Mouse (Mus musculus) limb, embryonic 14.5 days (tissue): ENCODE measurements around the gene Acap1. TPM values are rescaled to one million over a fixed set of nuclear protein-coding genes. Genes with fewer than 3 reads are reported as not detected.
"Not testable (repeated sequence)": the region's sequence is repeated elsewhere in the genome, so short reads cannot be mapped to it uniquely, and the experiment has no call there.

ENCODE experiments used
- ATAC-seq: fragments of 200-750 bp; cut with Nextera tagmentation; 2 replicates; pipeline ENCODE4 v1.8.0; 2017; ENCODE audit warnings: low read depth, moderate number of reproducible peaks, moderate TSS enrichment; ENCODE audit not compliant: low FRiP score
- DNase-seq: peaks from one replicate; pipeline ENCODE4 v3.0.0-alpha.2; 2015; ENCODE audit warnings: low spot score
- H3K27ac ChIP-seq: fragments of 300-500 bp; sonication (generic); replicated peaks from 2 replicates; pipeline ENCODE4 v1.5.1; 2014; ENCODE audit warnings: low read depth, mild to moderate bottlenecking, low read length, moderate library complexity, mixed read lengths
- H3K27me3 ChIP-seq: fragments of 300-500 bp; sonication (generic); 2 replicates; pipeline ENCODE4 v1.6.1; 2014; ENCODE audit warnings: low read length, mixed read lengths; ENCODE audit not compliant: control insufficient read depth, insufficient read depth
- H3K36me3 ChIP-seq: fragments of 300-500 bp; sonication (generic); 2 replicates; pipeline ENCODE4 v1.6.1; 2014; ENCODE audit warnings: mild to moderate bottlenecking, low read length, moderate library complexity, mixed read lengths; ENCODE audit not compliant: control insufficient read depth, insufficient read depth
- H3K4me1 ChIP-seq: fragments of 300-500 bp; sonication (generic); 2 replicates; pipeline ENCODE4 v1.6.1; 2014; ENCODE audit warnings: antibody characterized with exemption, low read length, mixed read lengths; ENCODE audit not compliant: control insufficient read depth, insufficient read depth
- H3K4me2 ChIP-seq: fragments of 300-500 bp; sonication (generic); replicated peaks from 2 replicates; pipeline ENCODE4 v1.6.1; 2014; ENCODE audit warnings: low read depth, mild to moderate bottlenecking, low read length, moderate library complexity; ENCODE audit not compliant: severe bottlenecking
- H3K4me3 ChIP-seq: fragments of 300-500 bp; sonication (generic); replicated peaks from 2 replicates; pipeline ENCODE4 v1.5.1; 2014; ENCODE audit warnings: low read length
- H3K9ac ChIP-seq: fragments of 300-500 bp; sonication (generic); 2 replicates; pipeline ENCODE4 v1.6.1; 2014; ENCODE audit warnings: mild to moderate bottlenecking, low read depth, low read length, moderate library complexity; ENCODE audit not compliant: severe bottlenecking
- H3K9me3 ChIP-seq: fragments of 300-500 bp; sonication (generic); 2 replicates; pipeline ENCODE4 v1.6.1; 2016; ENCODE audit warnings: low read length; ENCODE audit not compliant: control insufficient read depth
- POLR2A ChIP-seq: fragments of 200-500 bp; IDR thresholded peaks from 2 replicates; pipeline ENCODE4 v1.8.0; 2012; ENCODE audit warnings: inconsistent platforms, mild to moderate bottlenecking, moderate library complexity, borderline replicate concordance; ENCODE audit not compliant: insufficient read depth, insufficient read length; ENCODE audit errors: extremely low read depth
- WGBS: fragments of 180-500 bp; shearing (Covaris S2); extraction: QIAGEN DNeasy Blood & Tissue Kit; methylation state at CpG from one replicate; pipeline ENCODE4 v1.1.7; 2014; 5-methylcytosine and 5-hydroxymethylcytosine counted together
- polyA plus RNA-seq, 2 experiments: library from polyadenylated mRNA; depleted of rRNA in 1 of 2; stranded (reverse) in 1 of 2; unstranded in 1 of 2; fragments of >200 nt; fragmentation: Nextera tagmentation in 1 of 2; extraction: Ambion mirVana in 1 of 2; gene quantifications; 2 replicates each; pipeline versions ENCODE4 v1.2.1 to v1.2.3; 2012 to 2014

Gene Acap1
- polyA plus RNA-seq, 2 experiments, result 2.1 TPM

DNA sequence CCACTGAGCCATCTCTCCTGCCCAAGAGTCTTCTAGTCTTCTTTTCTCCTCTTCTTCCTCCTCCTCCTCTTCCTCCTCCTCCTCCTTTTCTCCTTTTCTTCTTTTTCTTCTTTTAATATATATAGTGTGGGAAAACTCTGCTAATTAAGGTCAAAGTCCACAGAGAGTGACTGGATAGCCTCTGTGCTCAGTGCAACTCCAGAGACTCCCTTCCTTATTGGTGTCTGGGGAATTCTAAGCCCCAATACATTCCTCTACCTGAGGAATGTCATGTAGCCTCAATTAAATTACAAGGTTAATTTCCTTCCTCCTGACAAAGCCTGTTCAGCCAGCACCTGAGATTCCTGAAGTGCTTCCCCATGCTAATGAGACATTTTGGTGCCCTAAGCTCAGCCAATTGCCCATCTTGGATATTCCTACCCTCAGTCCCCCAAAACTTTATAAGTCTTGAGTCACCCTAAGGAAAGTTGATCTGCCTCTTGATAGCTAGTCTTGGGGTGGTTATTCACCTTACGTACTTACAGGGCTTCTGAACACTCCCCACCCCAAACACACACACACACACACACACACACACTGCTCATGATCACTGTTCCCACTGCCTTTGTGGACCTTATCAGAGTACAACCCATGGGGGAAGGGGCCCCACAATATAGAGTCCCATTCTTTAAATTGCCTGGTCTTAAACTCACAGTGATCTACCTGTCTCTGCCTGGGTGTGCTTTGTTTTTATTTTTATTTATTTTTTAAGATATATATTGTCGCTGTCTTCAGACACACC is 24.9 kb downstream of the Acap1 start:
- Histone ChIP-seq H3K27me3 (no peaks in the 10 kb centered on the region), H3K9ac (no peak overlapping the region)
- WGBS, result 84% methylated on average over 2 of the region's 2 CpGs

GRCm38 (mm10) chr11:69867335-69867734 is 28.0 kb downstream of the Acap1 start:
- H3K4me3 ChIP-seq, result no peak overlapping the region
- ATAC-seq (no peak), DNase-seq (no peak)
- no peaks in the 10 kb centered on the region for H3K4me1 ChIP-seq
- H3K27ac ChIP-seq, result no peak overlapping the region
- no peaks in the 10 kb centered on the region for H3K27me3 ChIP-seq
- no peaks in the 10 kb centered on the region for H3K9me3 ChIP-seq
- H3K9ac ChIP-seq, result no peak overlapping the region
- H3K4me2 ChIP-seq, result no peak overlapping the region
- no peaks in the 10 kb centered on the region for H3K36me3 ChIP-seq
- WGBS, result 70% methylated on average over 9 of the region's 9 CpGs
- no peak for TF ChIP-seq POLR2A

More for the DNA sequence above, 24.9 kb downstream of the Acap1 start:
- Histone ChIP-seq H3K27ac (no peak overlapping the region), H3K36me3 (no peaks in the 10 kb centered on the region), H3K4me3 (no peak overlapping the region), H3K4me1 (no peaks in the 10 kb centered on the region), H3K9me3 (no peaks in the 10 kb centered on the region), H3K4me2 (no peak overlapping the region)
- DNase-seq (no peak), ATAC-seq (no peak)
- TF ChIP-seq POLR2A, result no peak

DNA sequence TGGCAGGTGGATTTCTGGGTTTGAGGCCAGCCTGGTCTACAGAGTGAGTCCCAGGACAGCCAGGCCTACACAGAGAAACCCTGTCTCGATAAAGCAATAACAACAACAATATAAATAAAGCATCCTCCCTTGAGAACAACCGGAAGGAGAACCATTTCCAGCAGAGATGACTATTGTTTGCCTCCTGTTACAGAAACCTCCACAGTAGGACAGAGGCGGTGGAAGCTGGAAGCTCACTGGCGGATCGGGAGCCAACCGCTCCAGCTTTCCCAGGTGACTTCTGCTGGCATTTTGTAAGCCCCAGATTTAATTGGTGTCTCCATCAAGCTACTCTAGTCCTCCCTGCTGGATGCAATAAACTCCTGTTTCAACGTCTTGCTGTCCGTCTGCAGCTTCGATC is 29.8 kb downstream of the Acap1 start:
- Histone ChIP-seq H3K9ac (no peak overlapping the region), H3K36me3 (no peaks in the 10 kb centered on the region), H3K9me3 (no peaks in the 10 kb centered on the region), H3K27ac (no peak overlapping the region), H3K4me1 (no peaks in the 10 kb centered on the region), H3K27me3 (no peaks in the 10 kb centered on the region), H3K4me2 (no peak overlapping the region), H3K4me3 (no peak overlapping the region)
- 84% methylated on average over 9 of the region's 9 CpGs for WGBS
- ATAC-seq (no peak), DNase-seq (no peak)
- no peak for TF ChIP-seq POLR2A

DNA sequence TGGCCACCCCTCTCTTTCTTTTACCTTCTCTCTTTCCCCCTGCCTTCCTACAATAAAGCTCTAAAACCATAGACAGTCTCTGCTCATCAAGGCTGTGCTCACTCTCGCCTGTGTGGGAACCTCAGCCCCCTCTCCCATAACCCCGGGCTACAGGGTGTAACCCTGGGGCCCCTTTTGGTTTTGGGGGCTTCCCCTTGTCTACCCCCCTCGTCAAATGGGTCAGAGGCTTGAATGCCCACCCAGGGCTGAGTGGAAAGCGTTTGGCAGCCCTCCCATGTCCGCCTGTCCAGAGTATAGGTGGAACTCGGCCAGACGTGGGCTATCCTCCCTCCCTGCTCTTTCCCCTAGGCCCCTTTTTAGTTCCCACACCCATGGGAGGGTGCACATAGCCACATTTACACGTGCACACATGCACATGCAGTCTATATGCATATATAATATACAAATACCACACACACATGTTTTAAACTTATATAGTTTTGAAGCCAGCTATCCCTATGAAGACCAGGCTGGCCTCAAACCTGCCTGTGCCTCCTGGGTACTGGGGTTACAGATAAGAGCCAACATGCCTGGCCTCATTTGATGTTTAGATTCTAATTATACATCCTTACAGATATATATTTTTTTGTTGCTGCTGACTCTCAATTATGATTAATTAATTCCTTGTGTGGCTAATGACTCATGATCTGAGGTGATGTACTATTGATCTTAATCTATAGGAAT is 31.0 kb downstream of the Acap1 start:
- 0 out of 2 replicates have a peak, but pooled peaks cover under 1% of the 10 kb centered on the region for H3K27me3 ChIP-seq
- H3K4me2 ChIP-seq, result no peak overlapping the region
- H3K9me3 ChIP-seq, result no peaks in the 10 kb centered on the region
- DNase-seq (no peak), ATAC-seq (no peak)
- no peak for TF ChIP-seq POLR2A
- no peaks in the 10 kb centered on the region for H3K36me3 ChIP-seq
- H3K27ac ChIP-seq, result no peak overlapping the region
- no peak overlapping the region for H3K4me3 ChIP-seq
- no peaks in the 10 kb centered on the region for H3K4me1 ChIP-seq
- 47% methylated on average over 8 of the region's 8 CpGs for WGBS
- no peak overlapping the region for H3K9ac ChIP-seq

- H3K36me3 ChIP-seq, H3K9me3 ChIP-seq, H3K4me2 ChIP-seq, H3K27ac ChIP-seq, ATAC-seq, DNase-seq, H3K4me1 ChIP-seq, H3K27me3 ChIP-seq, H3K9ac ChIP-seq, H3K4me3 ChIP-seq: not testable (repeated sequence)
- WGBS, result 84% methylated on average over 3 of the region's 3 CpGs
Measured at GRCm38 (mm10) chr11:69863729-69864128, 31.6 kb downstream of the Acap1 start.
